Mouse (Mus musculus) bone marrow, adult 2 months (tissue): ENCODE results near the gene Map3k14. TPM values are rescaled to one million over a fixed set of nuclear protein-coding genes. Genes with fewer than 3 reads are reported as not detected.

Experiments
- H3K27ac ChIP-seq: fragments of 200-500 bp; 2 replicates; pipeline ENCODE4 v1.5.1; 2012; ENCODE audit warnings: low read depth, mild to moderate bottlenecking, control low read depth, inconsistent platforms, low read length; ENCODE audit not compliant: control insufficient read depth, poor library complexity, insufficient read depth
- H3K4me1 ChIP-seq: fragments of 200-500 bp; 2 replicates; pipeline ENCODE4 v1.6.1; 2011; ENCODE audit warnings: low read length; ENCODE audit not compliant: control insufficient read depth, insufficient read depth
- H3K4me3 ChIP-seq: fragments of 200-500 bp; replicated peaks from 2 replicates; pipeline ENCODE3; 2011; ENCODE audit warnings: mild to moderate bottlenecking, low read depth, low read length, control low read depth; ENCODE audit not compliant: control insufficient read depth
- CTCF ChIP-seq: fragments of 200-500 bp; IDR thresholded peaks from 2 replicates; pipeline ENCODE4 v1.5.1; 2011; ENCODE audit warnings: low read length, control low read depth; ENCODE audit not compliant: control insufficient read depth, insufficient read depth
- POLR2A ChIP-seq: fragments of 200-500 bp; IDR thresholded peaks from 2 replicates; pipeline ENCODE4 v1.6.1; 2011; ENCODE audit warnings: low read depth, mild to moderate bottlenecking, control low read depth, low read length, borderline replicate concordance; ENCODE audit not compliant: control insufficient read depth
- WGBS: fragments of 180-500 bp; shearing (Covaris S2); methylation state at CpG from one replicate; pipeline ENCODE4 v1.1.7; 2018; 5-methylcytosine and 5-hydroxymethylcytosine counted together
- polyA plus RNA-seq: library from polyadenylated mRNA; stranded (reverse); fragments of >200 nt; gene quantifications from 2 replicates; pipeline ENCODE4 v1.2.4, GENCODE M21; 2011; ENCODE audit warnings: low replicate concordance; ENCODE audit not compliant: missing spikeins, insufficient read depth, insufficient read length

Gene Map3k14
- polyA plus RNA-seq, 1 experiment: 12.1 TPM

DNA sequence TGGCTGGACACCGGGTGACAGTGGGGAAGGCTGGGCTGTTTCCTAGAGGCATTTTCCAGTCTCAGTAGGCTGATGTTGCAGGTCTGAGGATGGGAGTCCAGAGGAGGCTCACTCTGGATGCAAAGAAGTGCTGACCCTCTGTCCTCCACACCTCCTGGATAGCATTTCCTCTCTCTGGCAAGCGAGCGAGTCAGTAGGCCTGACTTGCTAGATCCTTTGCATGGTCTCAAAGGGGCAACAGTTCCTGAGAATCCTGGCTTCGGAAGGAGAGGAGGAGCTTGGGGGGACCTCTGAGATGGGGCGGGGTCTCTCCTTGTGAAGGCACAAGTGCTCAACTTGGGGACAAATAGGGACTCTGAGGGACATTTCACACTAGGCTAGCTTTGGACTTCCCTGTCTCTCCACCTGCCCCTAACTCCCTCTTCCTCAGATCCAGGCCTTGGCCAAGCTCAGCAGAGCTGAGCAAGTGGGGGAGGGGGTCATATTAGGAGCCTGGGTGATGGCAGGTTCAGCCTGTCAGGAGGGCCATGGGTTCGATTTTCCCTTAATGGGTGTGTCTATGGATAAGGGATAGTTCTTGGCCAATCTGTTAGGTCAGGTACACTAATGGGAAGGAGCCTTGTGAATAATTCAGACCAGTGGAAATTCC, 94.8 kb downstream of the Map3k14 start:
- Histone ChIP-seq H3K4me3 (peak overlapping the region; percentile 82), H3K4me1 (peaks cover 9% of the 10 kb centered on the region), H3K27ac (peak overlapping the region; percentile 96)
- WGBS: 15% methylated on average over 6 of the region's 6 CpGs
- TF ChIP-seq CTCF (no peak), POLR2A (no peak)

DNA sequence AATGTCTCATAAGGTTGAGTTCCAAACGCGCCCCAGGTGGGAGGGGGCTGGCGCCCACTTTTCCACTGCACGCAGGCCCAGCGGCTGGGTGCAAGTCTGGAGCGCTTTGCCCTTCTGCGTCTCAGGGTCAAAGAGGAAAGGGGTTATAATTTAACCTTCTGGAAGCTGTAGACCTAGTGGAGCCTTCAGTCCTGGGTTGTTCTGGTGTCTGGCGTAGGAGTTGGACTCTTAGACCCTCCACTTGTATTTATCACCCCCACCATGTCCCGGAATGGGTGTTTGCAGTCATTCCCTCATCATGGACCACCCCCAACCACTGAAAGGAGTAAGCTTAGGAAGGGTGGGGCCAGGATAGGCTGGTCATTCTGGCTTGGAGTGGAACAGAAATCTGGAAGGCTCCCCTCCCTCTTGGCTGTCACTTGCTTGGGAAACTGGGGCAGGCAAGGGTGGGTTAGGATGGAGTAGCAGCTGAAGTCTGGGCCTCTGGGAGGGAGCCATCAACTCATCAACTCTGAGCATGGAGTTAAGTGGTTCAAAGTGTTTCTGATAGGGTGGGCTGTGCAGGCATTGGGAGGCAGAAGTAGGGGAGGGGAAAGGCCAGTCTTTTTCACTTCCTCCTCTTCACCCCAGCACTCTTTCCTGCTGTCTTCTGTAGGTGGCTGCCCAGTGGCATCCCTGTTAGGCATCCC, 95.4 kb downstream of the Map3k14 start:
- WGBS: 3% methylated on average over 9 of the region's 9 CpGs
- peaks cover 7% of the 10 kb centered on the region for H3K4me1 ChIP-seq

DNA sequence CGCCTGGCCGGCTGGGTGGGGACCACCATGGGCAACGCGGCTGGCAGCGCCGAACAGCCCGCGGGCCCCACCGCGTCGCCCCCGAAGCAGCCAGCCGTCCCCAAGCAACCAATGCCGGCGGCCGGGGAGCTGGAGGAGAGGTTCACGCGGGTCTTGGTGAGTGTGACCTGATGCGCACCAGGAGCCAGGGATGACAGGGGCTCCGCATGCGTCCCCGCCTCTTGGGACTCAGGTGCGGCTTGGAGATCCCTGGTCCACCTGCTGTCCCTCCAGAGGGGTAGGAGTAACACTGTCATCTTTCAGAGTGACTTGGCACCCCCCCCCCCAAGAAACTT, 96.0 kb downstream of the Map3k14 start:
- H3K4me3 ChIP-seq: peak overlapping the region; percentile 82
- H3K27ac ChIP-seq: peak overlapping the region; percentile 96
- 1% methylated on average over 23 of the region's 23 CpGs for WGBS
- TF ChIP-seq POLR2A: no peak
- no peak for TF ChIP-seq CTCF
- peaks cover 5% of the 10 kb centered on the region for H3K4me1 ChIP-seq

More for the DNA sequence above, 95.4 kb downstream of the Map3k14 start:
- Histone ChIP-seq H3K4me3 (peak overlapping the region; percentile 82), H3K27ac (peak overlapping the region; percentile 96)
- TF ChIP-seq CTCF (no peak), POLR2A (0 out of 2 replicates have a peak, but pooled peaks have one; percentile 19)

DNA sequence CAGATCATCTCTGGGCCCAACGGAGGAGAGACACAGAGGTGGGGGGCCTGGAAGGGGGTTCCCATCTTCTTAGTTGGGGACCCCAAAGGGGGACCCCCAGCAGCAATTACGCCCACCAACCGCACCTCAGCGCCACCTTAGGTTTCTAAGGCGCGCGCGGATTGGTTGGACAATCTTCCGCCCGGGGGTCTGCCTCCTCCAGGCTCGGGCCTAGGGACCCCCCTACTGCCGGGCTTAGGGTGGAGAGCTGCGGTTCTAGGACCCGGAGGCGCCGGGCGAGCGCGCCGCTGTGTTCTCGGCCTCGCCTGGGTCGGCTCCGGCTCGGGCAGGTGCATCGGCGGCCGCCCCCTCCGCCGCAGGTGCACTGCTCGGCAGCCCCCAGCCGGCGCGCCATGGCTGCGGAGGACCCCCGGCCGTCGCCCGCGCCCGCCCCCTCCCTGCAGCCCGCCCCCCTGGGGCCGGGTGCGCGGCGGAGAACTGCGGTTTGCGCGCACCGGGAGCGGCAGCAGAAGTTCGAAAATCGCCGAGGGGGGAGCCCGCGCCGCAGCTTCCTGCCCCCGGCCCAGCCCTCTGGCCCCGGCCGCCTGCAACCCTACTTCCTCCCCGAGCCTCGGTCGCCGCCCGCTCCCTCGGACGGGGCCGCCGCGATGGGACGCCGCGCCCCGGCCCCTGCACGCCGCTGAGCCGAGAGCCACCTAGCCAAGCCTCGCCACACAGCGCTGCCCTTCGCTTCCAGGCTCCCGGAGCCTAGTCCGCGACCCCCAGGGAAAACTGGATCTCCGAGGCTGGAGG, 96.6 kb downstream of the Map3k14 start, which contains the start of gene Fmnl1:
Fmnl1 (plus strand) TSS at position 614 of the 792 bp plus-strand sequence.
- H3K4me3 ChIP-seq: peak within 1 kb of the TSS; percentile 82
- WGBS: 1% methylated on average over 84 of the region's 84 CpGs
- TF ChIP-seq CTCF (no peak), POLR2A (peak; percentile 61; the same call in 1 of the 2 replicates)
- peaks cover 5% of the 10 kb centered on the region for H3K4me1 ChIP-seq
- peak within 1 kb of the TSS; percentile 96 for H3K27ac ChIP-seq

DNA sequence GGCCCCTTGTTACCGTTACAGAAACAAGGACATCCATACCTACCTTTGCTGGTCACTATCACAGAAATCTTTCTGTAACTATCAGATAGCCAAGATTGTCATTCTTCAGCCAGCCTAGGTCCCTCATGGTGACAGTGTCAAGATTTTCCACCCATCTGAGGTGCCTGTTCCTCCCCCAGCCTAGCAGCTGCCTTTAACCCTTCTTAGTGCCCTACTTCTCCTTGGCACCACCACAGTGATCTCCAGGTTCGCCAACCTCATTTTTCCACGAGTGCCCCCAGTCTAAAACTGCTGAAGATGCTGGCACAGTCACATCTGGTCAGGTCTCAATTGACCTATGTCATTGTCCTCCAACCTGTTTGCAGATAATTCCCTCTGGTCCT, 97.2 kb downstream of the Map3k14 start:
- 29% methylated on average over 3 of the region's 3 CpGs for WGBS
- peak overlapping the region; percentile 36 for H3K4me3 ChIP-seq
- peak overlapping the region; percentile 96 for H3K27ac ChIP-seq
- peaks cover 4% of the 10 kb centered on the region for H3K4me1 ChIP-seq
- TF ChIP-seq POLR2A: no peak
- TF ChIP-seq CTCF: no peak

Other genes starting within 250 kb of the Map3k14 start
- gene Nmt1, start 239.3 kb downstream of the Map3k14 start, polyA plus RNA-seq: 28.0 and 38.2 TPM in 2 replicates
- 10.0 and 13.9 TPM in 2 replicates for gene Dcakd, start 239.1 kb downstream of the Map3k14 start, polyA plus RNA-seq
- gene Plcd3, start 165.8 kb downstream of the Map3k14 start, polyA plus RNA-seq: 2.6 and 5.1 TPM in 2 replicates
- 25.5 and 34.1 TPM in 2 replicates for gene Acbd4, start 165.8 kb downstream of the Map3k14 start, polyA plus RNA-seq
- 14.0 and 21.8 TPM in 2 replicates for gene Hexim1, start 151.2 kb downstream of the Map3k14 start, polyA plus RNA-seq
- 2.8 and 5.7 TPM in 2 replicates for gene Hexim2, start 135.0 kb downstream of the Map3k14 start, polyA plus RNA-seq
- gene Fmnl1, start 96.4 kb downstream of the Map3k14 start, polyA plus RNA-seq: 42.0 and 121 TPM in 2 replicates
- not detected in 2 replicates for gene 1700023F06Rik, start 58.9 kb downstream of the Map3k14 start, polyA plus RNA-seq
- gene Spata32, start 49.0 kb downstream of the Map3k14 start, polyA plus RNA-seq: not detected in 2 replicates
- gene Arhgap27, start 96.2 kb upstream of the Map3k14 start, polyA plus RNA-seq: 14.2 and 47.3 TPM in 2 replicates
- gene Plekhm1, start 145.2 kb upstream of the Map3k14 start, polyA plus RNA-seq: 12.5 and 23.7 TPM in 2 replicates
- not detected in 2 replicates for gene Lrrc37a, start 237.1 kb upstream of the Map3k14 start, polyA plus RNA-seq